Mouse (Mus musculus) G1E (cell line): ENCODE measurements around the gene Parg.

Source experiments
- CTCF ChIP-seq: IDR thresholded peaks from 2 replicates; pipeline ENCODE4 v1.5.1; 2012; ENCODE audit warnings: low read depth, low read length, inconsistent platforms, mixed read lengths
- GATA1 ChIP-seq: IDR thresholded peaks from 2 replicates; pipeline ENCODE4 v1.6.1; 2012; ENCODE audit warnings: borderline replicate concordance, low read length, inconsistent platforms, mixed read lengths
- TAL1 ChIP-seq: conservative IDR thresholded peaks from 2 replicates; pipeline ENCODE4 v1.6.1; 2012; ENCODE audit warnings: low read depth, low read length, inconsistent platforms, mixed read lengths

DNA sequence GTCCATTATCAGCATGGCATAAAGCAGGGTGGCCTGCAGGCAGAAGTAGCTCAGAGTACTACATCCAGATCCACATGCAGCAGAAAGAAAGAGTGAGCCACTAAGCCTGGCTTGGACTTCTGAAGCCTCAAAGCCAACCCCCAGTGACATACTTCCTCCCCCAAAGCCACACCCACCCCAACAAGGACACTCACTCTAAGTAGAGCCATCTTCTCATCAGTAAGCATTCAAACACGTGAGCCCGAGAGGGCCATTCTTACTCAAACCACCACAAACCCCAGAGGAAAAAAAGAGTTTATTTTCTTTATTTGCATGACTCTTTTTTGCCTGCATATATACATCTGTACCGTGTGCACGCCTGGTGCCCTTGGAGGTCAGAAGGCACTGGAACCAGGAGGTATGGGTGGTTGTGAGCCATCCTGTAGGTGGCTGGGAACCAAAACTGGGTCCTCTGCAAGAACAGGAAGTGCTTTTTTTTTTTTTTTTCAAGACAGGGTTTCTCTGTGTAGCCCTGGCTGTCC is 42.5 kb upstream of the Parg start:
- no peak for TF ChIP-seq CTCF
- no peak for TF ChIP-seq GATA1
- TF ChIP-seq TAL1 = no peak
